Mouse (Mus musculus): ENCODE measurements around the gene Wsb2.
"Not testable (repeated sequence)": the region's sequence is repeated elsewhere in the genome, so short reads cannot be mapped to it uniquely, and the experiment has no call there.

Wsb2 gene

DNA sequence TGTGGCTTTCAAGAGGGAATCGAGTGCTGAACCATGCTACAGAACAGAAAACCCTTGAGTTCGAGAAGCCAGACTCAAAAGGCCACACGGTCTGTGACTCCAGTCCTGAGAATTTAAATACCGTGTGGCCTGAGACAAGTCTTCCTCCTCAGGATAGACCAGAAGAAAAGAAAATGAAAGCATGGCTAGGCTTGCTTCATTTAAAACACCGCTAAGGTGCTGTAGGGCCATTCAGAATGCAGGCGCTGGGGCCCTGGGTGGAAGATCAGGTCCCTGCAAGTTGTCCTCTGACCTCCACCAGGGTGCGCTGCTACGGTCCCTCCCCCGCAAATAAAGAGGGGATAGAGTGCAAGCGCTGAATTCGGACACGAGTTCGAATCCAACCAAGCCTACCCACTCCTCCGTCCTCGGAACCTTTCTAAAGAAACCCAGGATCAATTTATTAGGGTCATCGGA is 31.2 kb downstream of the Wsb2 start:
- peak in 1 of 2 experiments; percentile 48 for DNase-seq (ENCODE audit: low spot score in 2 of 2)

DNA sequence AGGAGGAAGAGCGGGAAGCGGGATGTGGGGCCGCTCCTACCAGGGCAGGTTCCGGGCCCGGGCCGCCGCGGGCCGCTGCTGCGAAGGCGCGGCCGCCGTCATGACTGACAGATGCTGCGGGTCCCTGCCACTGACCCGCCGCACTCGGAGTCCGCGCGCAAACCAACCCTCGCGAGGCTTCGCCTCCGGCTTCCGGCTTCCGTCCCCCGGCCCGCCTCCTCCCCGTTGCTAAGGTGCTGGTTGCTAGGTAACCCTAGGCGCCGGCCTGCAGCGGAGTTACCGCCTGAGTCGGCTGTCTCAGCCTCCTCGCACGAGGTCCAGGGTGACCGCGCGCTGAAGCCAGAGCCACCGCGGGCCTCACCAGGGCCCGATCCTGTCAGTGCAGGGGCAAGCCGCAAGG is 31.8 kb downstream of the Wsb2 start, which contains the start of gene Rfc5:
Gene Rfc5 (minus strand): TSS at position 171 of the 400 bp plus-strand sequence.
- DNase-seq (ENCODE audit: low spot score in 2 of 2) = peak; percentile 92 to 94

DNA sequence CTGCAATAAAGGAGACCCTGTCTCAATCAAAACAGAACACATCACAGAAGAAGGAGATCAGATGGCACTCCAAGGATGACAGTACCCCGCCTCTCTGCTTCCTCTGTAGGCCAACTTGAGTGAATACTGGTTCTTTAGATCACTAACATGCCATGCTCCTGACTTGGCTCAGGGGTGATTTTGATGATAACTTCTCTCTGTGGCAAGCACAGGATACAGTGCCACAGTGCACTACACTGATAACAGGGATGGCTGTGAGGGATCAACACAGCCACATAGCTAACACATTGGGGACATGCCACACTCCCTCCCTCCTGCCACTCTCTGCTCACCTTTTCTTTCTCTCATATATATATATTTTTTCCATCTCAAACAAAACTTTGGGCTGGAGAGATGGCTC is 33.8 kb downstream of the Wsb2 start:
- DNase-seq (ENCODE audit: low spot score in 2 of 2) = no peak

DNA sequence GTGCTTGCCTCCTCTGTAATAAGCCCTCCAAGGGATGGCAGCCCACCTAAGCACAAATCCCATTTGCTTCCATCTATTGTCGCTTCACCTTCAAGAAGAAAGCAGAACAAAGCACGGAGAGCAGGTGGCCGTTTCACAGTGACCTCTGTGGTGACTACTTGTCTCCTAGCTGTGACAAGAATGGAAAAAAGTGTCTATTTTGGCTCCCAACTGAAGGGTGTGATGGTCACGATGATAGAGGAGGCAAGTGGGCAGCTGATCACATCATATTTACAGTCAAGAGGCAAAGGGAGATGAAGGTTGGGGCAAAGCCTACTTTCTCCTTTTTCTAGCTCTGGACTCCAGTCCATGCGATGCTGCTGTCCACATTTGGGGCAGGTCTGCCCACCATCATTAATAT is 38.7 kb downstream of the Wsb2 start:
- no peak for DNase-seq (ENCODE audit: low spot score in 2 of 2)

DNA sequence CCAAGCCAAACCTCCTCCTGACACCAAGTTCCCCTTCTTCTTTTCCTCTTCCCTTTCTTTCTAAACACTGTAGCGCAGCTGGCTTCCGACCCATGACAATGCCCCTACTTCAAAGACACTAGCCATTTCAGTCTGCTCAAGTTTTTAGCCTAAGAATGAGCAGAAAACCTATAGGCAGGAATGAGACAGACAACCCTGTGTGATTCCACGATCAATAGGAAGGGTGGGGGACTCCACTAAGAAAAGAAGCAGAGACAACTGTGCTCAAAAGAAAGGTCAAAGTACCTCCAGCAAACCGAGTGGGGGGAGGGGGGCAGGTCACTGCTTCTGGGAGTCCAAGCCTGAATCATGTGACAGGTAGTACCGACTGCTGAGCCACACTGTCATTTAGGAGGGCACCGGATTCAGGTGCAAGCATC is 39.5 kb downstream of the Wsb2 start:
- DNase-seq (ENCODE audit: low spot score in 2 of 2) = no peak

DNA sequence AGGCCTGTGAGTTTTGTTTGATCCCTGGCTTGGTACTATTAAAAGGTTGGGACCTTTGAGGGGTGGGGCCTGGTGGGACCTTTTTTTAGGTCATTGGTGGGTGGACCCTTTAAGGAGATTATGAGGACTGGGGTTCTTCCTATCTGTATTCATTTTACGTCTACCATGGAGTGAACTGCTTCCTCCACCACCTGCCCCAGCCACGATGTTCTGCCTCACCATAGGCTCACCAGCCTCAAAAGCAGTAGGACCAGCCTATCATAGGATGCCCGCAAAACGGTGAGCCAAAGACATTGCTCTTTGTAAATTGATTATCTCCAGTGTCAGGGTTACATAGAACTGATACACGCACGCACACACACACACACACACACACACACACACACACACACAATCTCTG is 40.3 kb downstream of the Wsb2 start:
- no peak for DNase-seq (ENCODE audit: low spot score in 2 of 2)

DNA sequence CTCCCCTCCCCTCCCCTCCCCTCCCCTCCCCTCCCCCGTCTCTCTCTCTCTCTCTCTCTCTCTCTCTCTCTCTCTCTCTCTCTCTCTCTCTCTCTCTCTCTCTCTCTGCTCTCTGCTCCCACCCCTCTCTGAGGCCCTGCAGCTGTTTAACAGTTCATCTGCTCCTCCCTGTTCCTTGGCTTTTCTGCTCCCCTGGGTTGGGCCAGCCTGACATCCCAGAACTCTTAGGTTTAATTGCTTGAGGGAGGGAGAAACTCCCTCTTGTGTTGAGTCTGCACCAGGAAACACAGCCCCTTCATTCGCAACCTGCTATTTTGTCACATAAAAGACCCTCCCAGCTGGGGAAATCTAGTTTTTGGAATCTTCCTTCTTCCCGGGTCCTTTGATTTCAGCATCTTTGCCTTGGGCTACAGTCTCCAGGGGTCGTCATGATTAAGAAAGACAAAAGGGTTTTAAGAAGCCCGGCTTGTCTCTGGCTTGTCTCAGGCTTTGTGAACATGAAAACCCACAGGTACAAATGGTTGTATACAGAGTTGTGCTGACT is 41.0 kb downstream of the Wsb2 start:
- DNase-seq (ENCODE audit: low spot score in 2 of 2) = no peak

DNA sequence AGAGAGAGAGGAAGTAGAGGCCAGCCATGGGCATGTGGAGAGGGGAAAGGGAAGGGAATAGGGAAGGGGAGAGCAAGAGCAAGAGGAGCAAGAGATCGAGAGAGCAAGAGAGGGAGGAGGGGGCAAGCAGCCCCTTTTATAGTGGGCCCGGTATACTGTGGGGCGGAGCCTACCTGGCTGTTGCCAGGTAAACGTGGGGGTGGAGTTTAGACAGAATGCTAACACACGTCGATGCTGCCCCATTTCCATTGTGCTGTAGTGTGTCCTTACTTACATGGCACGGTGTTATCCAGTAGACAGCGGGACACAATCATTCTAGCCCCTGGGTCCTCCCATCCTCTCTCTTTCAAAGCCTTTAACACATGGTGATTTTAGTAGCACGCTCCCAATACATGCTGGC is 42.2 kb downstream of the Wsb2 start:
- no peak for DNase-seq (ENCODE audit: low spot score in 2 of 2)

DNA sequence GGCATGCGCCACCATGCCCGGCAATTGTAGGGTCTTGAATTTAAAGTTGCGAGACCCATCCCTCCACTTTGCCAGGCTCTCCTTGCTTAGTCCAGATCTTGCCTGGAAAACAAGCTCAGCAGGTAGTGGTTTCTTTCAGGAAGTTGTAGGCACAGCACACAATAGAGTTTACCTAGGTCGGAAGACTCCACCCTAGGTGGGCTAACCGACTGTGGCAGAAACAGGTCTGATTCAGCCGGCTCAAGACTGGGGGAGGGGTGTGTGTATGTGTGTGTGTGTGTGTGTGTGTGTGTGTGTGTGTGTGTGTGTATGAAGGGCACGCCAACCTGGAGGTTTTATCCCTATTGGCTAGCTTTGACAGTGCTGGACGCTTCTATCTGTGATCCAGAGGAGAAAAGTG is 46.5 kb downstream of the Wsb2 start:
- no peak for DNase-seq (ENCODE audit: low spot score in 2 of 2)

DNA sequence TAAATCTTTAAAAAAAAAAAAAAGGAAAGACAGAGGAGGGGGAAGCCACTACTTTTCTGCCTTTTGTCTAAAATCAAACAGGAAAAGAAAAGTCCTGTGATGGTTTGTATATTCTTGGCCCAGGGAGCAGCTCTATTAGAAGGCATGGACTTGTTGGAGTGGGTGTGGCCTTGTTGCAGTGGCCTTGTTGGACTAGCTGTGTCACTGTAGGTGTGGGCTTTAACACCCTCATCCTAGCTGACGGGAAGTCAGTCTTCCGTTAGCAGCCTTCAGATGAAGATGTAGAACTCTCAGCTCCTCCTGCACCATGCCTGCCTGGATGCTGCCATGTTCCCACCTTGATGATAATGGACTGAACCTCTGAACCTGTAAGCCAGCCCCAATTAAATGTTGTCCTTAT is 47.6 kb downstream of the Wsb2 start:
- not testable (repeated sequence) for DNase-seq (ENCODE audit: low spot score in 2 of 2)

DNA sequence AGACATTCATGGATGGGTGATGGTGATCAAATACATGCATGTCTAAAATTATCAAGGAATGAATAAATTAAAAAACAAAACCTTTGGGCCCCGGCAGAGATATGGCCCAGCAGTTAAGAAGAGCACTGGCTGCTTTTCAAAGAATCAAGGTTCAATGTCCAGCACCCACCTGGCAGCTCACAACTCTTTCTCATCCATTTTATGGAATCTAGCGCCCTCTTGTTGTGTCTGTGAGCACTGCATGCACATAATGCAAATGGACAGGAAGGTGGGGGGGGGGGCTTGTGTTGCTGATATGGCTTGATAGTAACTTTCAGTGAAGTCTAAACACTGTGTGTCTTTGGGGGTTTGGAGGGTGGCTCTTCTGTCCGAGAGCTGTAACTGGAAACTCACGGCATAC is 51.1 kb downstream of the Wsb2 start:
- no peak for DNase-seq (ENCODE audit: low spot score in 2 of 2)

DNA sequence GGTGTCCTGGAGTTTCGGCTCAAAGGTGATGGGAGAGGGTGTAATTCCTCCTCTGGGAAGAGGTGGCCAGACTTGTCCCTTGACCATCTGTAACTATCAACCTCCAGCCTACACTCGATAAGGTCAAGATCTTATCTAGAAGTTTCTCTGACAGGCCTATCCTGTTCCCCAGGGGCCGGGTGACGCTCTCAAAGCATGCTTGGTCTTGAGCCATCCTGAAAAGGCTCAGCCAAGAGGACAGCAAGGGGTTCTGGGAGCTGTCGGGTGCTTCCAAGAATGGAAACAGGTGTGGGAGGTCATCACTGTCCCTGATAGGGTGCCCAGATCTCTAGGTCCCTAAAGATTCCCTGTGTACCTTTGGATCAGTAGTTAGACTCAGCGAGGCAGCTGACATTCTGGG is 52.3 kb downstream of the Wsb2 start:
- DNase-seq (ENCODE audit: low spot score in 2 of 2) = no peak

DNA sequence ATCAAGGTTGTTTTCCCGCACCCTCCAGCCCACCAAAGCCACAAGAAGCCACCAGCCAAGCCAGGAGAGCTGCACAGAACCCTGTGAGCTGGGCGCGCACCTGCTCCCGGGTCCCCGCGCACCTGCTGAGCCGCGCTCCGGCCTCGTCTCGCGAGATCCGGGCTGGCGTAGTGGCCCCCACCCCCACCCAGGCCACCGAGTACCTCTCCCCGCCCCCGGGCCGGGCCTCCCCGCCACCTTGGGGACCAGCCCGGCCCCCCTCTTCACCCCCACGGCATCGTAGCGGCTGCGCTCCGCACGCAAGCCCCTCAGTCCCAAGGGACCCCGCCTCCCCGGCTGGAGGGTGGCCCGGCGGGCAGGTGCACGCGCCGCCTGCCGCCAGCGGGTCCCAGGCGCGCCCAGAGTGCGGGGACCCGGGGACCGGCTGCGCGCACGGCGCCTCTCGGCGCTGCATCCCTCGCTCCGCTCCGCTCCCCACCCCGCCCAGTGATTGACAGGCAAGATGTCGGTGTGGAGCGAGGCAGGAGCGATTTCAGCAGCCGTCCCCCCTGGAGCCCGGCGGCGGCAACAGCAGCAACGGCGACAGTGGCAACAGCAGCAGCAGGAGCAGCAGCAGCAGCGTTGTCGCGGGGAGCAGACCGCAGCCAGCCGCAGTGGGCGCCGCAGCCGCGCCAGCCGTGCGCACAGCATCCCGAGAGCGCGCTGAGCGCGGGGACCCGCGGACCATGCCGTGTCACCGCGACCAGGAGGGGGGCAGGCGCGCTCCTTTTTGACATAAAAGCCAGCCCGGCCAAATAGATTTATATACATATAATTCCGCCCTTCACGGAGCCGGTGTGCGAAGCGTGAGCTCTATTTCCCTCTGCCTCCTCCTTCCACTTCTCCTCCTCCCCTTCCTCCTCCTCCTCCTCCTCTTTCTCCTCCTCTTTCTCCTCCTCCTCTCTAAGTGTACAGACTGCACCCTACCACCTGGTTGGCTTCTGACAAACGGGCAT is 56.7 kb downstream of the Wsb2 start, which contains the start of gene Ksr2:
Gene Ksr2 (plus strand): TSS at position 494 of the 995 bp plus-strand sequence.
- DNase-seq (ENCODE audit: low spot score in 2 of 2) = peak; percentile 73 to 77

DNA sequence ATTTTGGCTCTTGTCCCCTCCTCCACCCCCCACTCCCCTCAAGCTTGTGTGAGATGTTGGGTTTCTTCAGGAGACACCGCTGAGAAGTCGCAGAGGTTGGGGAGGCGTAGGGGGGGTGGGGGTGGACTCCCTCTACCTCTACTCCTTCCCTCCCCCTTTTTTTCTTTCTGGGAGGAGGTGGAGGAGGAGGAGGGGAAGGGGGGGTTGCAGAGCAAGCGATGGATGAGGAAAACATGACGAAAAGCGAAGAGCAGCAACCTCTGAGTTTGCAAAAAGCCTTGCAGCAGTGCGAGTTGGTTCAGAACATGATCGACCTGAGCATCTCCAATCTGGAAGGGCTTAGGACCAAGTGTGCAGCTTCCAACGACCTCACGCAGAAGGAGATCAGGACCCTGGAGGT is 57.5 kb downstream of the Wsb2 start:
- DNase-seq (ENCODE audit: low spot score in 2 of 2) = peak in 1 of 2 experiments; percentile 22

DNA sequence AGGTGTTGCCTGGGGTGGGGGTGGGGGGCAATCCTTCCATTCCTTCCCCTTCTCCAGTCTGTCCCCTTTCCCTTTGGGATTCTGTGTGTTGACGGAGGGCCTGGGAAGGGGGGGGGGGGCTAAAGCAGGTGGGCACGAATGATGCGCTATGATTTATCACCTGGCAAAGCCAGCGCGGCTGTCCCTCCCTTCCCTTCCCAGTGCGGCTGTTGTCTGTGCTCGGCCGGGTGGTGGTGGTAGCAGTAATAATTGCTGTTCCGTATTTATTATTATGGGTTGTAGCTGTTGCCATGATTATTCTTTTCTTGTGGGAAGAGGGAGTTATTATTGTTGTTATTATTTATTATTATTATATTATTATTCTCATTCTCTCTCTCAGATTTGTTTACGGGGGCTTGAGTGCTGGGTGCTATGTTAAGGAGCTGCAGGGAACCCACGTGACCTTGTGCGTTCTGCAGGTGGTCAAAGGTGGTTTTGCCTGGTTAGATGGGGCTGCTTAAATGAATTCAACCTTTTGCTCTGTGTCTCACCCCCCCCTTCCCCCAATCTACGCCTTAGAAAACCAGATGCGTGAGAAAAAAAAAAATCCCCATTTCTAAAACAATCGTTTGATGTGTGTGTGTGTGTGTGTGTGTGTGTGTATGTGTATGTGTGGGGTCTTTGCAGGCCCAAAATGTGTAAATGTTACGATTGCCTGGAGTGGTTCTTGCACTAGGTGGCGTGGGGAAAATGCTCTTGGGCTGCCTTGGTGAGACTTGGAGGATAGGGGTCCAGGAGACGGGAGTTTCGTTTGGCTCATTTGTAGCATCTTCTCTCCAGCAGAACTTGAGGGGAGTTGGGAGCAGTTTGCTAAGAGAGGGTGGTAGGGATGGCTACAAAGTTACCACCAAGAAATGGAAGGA is 58.2 kb downstream of the Wsb2 start:
- DNase-seq (ENCODE audit: low spot score in 2 of 2) = peak in 1 of 2 experiments; percentile 19

DNA sequence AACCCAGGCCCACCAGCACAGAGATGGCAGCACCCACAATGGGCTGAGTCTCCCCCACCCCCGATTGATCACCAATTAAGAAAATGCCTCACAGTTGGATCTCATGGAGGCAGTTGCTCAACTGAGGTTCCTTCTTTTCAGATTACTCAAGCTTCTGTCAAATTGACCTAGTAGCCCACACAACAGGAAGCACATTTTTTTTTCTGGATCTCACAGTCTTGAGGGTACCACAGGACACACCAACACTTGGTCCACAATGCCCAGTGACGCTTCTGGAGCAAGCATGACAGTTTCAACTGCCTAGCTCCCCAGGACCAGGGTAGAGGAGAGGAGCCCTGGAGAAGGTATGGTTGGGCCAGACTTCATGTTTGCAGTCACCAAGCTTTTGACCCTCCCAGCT is 60.3 kb downstream of the Wsb2 start:
- no peak for DNase-seq (ENCODE audit: low spot score in 2 of 2)

Data from frontal cortex, postnatal 10 days (tissue).